In genomic region chr11:54869318-54869717, GRCm38 (mm10) we compare ENCODE assay signal across 21 mouse cellular contexts. TPM values are rescaled to one million over a fixed set of nuclear protein-coding genes. Genes with fewer than 3 reads are reported as not detected.
DNase-seq lines count a peak whose midpoint lies in the region; ATAC-seq and TF ChIP-seq lines count a peak whose summit lies in the region.
"Had no signal": no experiment of that assay in that cellular context is flagged by ENCODE, and none has a peak within 500 bp of the region (broad histone marks: within the 10 kb centered on the region; RNA-seq: fewer than 3 reads in every experiment).

No protein-coding gene starts in this region.

- no peak for DNase-seq in heart, adult 2 months
- no peak for DNase-seq in liver, embryonic 11.5 days (ENCODE audit: low spot score)
- DNase-seq in liver, result no peak
- DNase-seq in G1E (ENCODE audit: low spot score), result no peak
- DNase-seq in liver, postnatal 0 days, result no peak
- no peak for DNase-seq in left cerebral cortex, postnatal 4 days
- DNase-seq: B cell, adult 2 months; cerebellum, adult 9-10 months; embryo, embryonic 11 days; gastrocnemius, postnatal 14 days; heart, postnatal 36 days; thymus, adult 2 months had no signal

- no peak overlapping the region for H3K4me3 ChIP-seq in heart, embryonic 11.5 days (ENCODE audit: low read depth, low read length)
- no peak overlapping the region for H3K4me3 ChIP-seq in heart, adult 2 months
- no peak overlapping the region for H3K4me3 ChIP-seq in liver, embryonic 11.5 days (ENCODE audit: low read depth, low read length)
- no peak overlapping the region for H3K4me3 ChIP-seq in G1E (ENCODE audit: low read depth, low read length)
- no peak overlapping the region for H3K4me3 ChIP-seq in liver, postnatal 0 days (ENCODE audit: low read depth, low read length)
- H3K4me3 ChIP-seq: embryonic facial prominence, embryonic 15.5 days; heart, embryonic 13.5 days; layer of hippocampus, adult 2 months; lung, embryonic 15.5 days had no signal

- no peaks in the 10 kb centered on the region for H3K79me2 ChIP-seq in heart, adult 2 months (replicated peaks; ENCODE audit: control insufficient read depth, insufficient read depth, low read length)

- no peak for TF ChIP-seq CTCF in heart, adult 2 months (IDR thresholded peaks at IDR 0.05)
- TF ChIP-seq CTCF in G1E (IDR thresholded peaks at IDR 0.05; ENCODE audit: low read depth, low read length), result no peak
- TF ChIP-seq CTCF in liver, postnatal 0 days (IDR thresholded peaks at IDR 0.05; ENCODE audit: low read depth), result no peak

- H3K4me1 ChIP-seq in heart, embryonic 11.5 days (ENCODE audit: control insufficient read depth, insufficient read depth, low read length), result peaks cover 11% of the 10 kb centered on the region
- peaks cover 4% of the 10 kb centered on the region for H3K4me1 ChIP-seq in heart, adult 2 months (ENCODE audit: control insufficient read depth, insufficient read depth, low read length)
- H3K4me1 ChIP-seq in liver, embryonic 11.5 days (replicated peaks; ENCODE audit: control insufficient read depth, insufficient read depth, low read length), result peaks cover 21% of the 10 kb centered on the region
- peaks cover 37% of the 10 kb centered on the region for H3K4me1 ChIP-seq in G1E (ENCODE audit: insufficient read depth, low read depth, low read length)
- peaks cover 35% of the 10 kb centered on the region for H3K4me1 ChIP-seq in liver, postnatal 0 days (ENCODE audit: insufficient read depth)

- H3K9me3 ChIP-seq in heart, embryonic 11.5 days (replicated peaks; ENCODE audit: control insufficient read depth, low read length), result no peaks in the 10 kb centered on the region
- H3K9me3 ChIP-seq in liver, embryonic 11.5 days (ENCODE audit: control insufficient read depth, low read length), result no peaks in the 10 kb centered on the region
- no peaks in the 10 kb centered on the region for H3K9me3 ChIP-seq in G1E (replicated peaks)
- no peaks in the 10 kb centered on the region for H3K9me3 ChIP-seq in liver, postnatal 0 days (ENCODE audit: low read length)
- H3K9me3 ChIP-seq: embryonic facial prominence, embryonic 15.5 days; heart, embryonic 13.5 days; lung, embryonic 15.5 days had no signal

- no peak overlapping the region for H3K27ac ChIP-seq in heart, embryonic 11.5 days (ENCODE audit: low read depth, low read length)
- no peak overlapping the region for H3K27ac ChIP-seq in heart, adult 2 months
- peak overlapping the region; percentile 45 for H3K27ac ChIP-seq in liver, embryonic 11.5 days (ENCODE audit: low read depth, low read length)
- H3K27ac ChIP-seq in liver, postnatal 0 days (ENCODE audit: low read depth), result 0 out of 2 replicates have a peak overlapping the region, but pooled peaks have one; percentile 29
- H3K27ac ChIP-seq: embryonic facial prominence, embryonic 15.5 days; heart, embryonic 13.5 days; kidney, postnatal 0 days; layer of hippocampus, adult 2 months; lung, embryonic 15.5 days; macrophage had no signal

- 0 out of 2 replicates have a peak overlapping the region, but pooled peaks have one; percentile 28 for H3K9ac ChIP-seq in heart, embryonic 11.5 days (ENCODE audit: low read depth, low read length)
- no peak overlapping the region for H3K9ac ChIP-seq in heart, adult 2 months (ENCODE audit: low read depth, low read length)
- H3K9ac ChIP-seq in liver, embryonic 11.5 days (ENCODE audit: low read depth, low read length), result peak overlapping the region; percentile 37; the same call in 1 of the 2 replicates
- H3K9ac ChIP-seq in liver, postnatal 0 days (replicated peaks), result no peak overlapping the region
- H3K9ac ChIP-seq: embryonic facial prominence, embryonic 15.5 days; lung, embryonic 15.5 days had no signal

- intact Hi-C loops in heart, adult 2 months (cut with DNase I), result no loop called here
- intact Hi-C loops in left cerebral cortex, postnatal 4 days (cut with DNase I), result loop anchor here (10.0 kb wide), 2 partner anchors 305 to 345 kb away; partner anchors contain the start of gene Rapgef6

- H3K4me2 ChIP-seq in heart, embryonic 11.5 days, result no peak overlapping the region
- peak overlapping the region; percentile 3; the same call in 1 of the 2 replicates for H3K4me2 ChIP-seq in liver, embryonic 11.5 days
- H3K4me2 ChIP-seq in liver, postnatal 0 days (ENCODE audit: low read depth, low read length), result no peak overlapping the region
- H3K4me2 ChIP-seq: embryonic facial prominence, embryonic 15.5 days had no signal

- ATAC-seq in heart, embryonic 11.5 days (replicated peaks; ENCODE audit: insufficient number of reproducible peaks, low FRiP score, low TSS enrichment), result no peak
- ATAC-seq in liver, embryonic 11.5 days (replicated peaks; ENCODE audit: low FRiP score), result no peak
- peak; percentile 56 for ATAC-seq in G1E (ENCODE audit: extremely low read depth, insufficient number of reproducible peaks, low FRiP score, poor library complexity, severe bottlenecking)
- no peak for ATAC-seq in liver, postnatal 0 days
- ATAC-seq in megakaryocyte-erythroid progenitor cell, adult 5-6 weeks (replicated peaks; ENCODE audit: low FRiP score, low TSS enrichment, poor library complexity, severe bottlenecking), result no peak
- ATAC-seq: intestine, postnatal 0 days had no signal

- peaks cover 27% of the 10 kb centered on the region for H3K36me3 ChIP-seq in heart, embryonic 11.5 days (ENCODE audit: control insufficient read depth, insufficient read depth, low read length)
- peaks cover 5% of the 10 kb centered on the region for H3K36me3 ChIP-seq in heart, adult 2 months (ENCODE audit: control insufficient read depth, insufficient read depth, low read length)
- H3K36me3 ChIP-seq in liver, embryonic 11.5 days (ENCODE audit: control insufficient read depth, insufficient read depth, low read length), result peaks cover 30% of the 10 kb centered on the region
- H3K36me3 ChIP-seq in G1E (replicated peaks), result peaks cover 62% of the 10 kb centered on the region
- H3K36me3 ChIP-seq in liver, postnatal 0 days (replicated peaks; ENCODE audit: insufficient read depth, low read length), result peaks cover 46% of the 10 kb centered on the region

- no peaks in the 10 kb centered on the region for H3K27me3 ChIP-seq in heart, embryonic 11.5 days (ENCODE audit: control insufficient read depth, insufficient read depth, low read length)
- H3K27me3 ChIP-seq in heart, adult 2 months (ENCODE audit: control insufficient read depth, insufficient read depth, low read length), result no peaks in the 10 kb centered on the region
- H3K27me3 ChIP-seq in liver, embryonic 11.5 days (replicated peaks; ENCODE audit: control insufficient read depth, insufficient read depth, low read length), result no peaks in the 10 kb centered on the region
- no peaks in the 10 kb centered on the region for H3K27me3 ChIP-seq in G1E (ENCODE audit: insufficient read depth, low read length)
- no peaks in the 10 kb centered on the region for H3K27me3 ChIP-seq in liver, postnatal 0 days (ENCODE audit: insufficient read depth, low read length)
- H3K27me3 ChIP-seq: embryonic facial prominence, embryonic 15.5 days; heart, embryonic 13.5 days; lung, embryonic 15.5 days had no signal

- TF ChIP-seq POLR2A in heart, adult 2 months (IDR thresholded peaks at IDR 0.05; ENCODE audit: insufficient read depth, low read depth, low read length), result no peak

- TF ChIP-seq EP300 in heart, adult 2 months (IDR thresholded peaks at IDR 0.05; ENCODE audit: insufficient read depth, low read depth, low read length), result no peak
- no peak for TF ChIP-seq EP300 in liver, postnatal 0 days (IDR thresholded peaks at IDR 0.05; ENCODE audit: low read depth)

- WGBS in heart, embryonic 11.5 days (ENCODE audit: insufficient replicate concordance), result 82% methylated on average over 3 of the region's 3 CpGs
- 72% methylated on average over 3 of the region's 3 CpGs for WGBS in heart, adult 2 months
- WGBS in liver, embryonic 11.5 days, result 77% methylated on average over 3 of the region's 3 CpGs
- WGBS in liver, postnatal 0 days (ENCODE audit: insufficient replicate concordance), result 75% methylated on average over 3 of the region's 3 CpGs

RNA-seq across cellular contexts. Expression of gene Hint1, which starts 3.1 kb away (rescaled TPM):
- polyA plus RNA-seq in heart, embryonic 11.5 days (2014; fragmentation: Nextera tagmentation; extraction: Ambion mirVana), result 632 and 639 TPM in 2 replicates
- 100 to 1,000 TPM; 258 to 297 TPM for total RNA-seq in heart, adult 2 months (2021)
- polyA plus RNA-seq in heart, adult 2 months (2012; rRNA removed), result 477 and 498 TPM in 2 replicates
- polyA plus RNA-seq in liver, embryonic 11.5 days (2014; fragmentation: Nextera tagmentation; extraction: Ambion mirVana), result 587 and 600 TPM in 2 replicates
- 132 and 141 TPM in 2 replicates for total RNA-seq in G1E (2014; fragmentation: Nextera tagmentation)
- 406 and 564 TPM in 2 replicates for total RNA-seq in G1E (2017)
- polyA plus RNA-seq in G1E (2012), result 1,038 and 1,134 TPM in 2 replicates
- polyA plus RNA-seq in liver, postnatal 0 days (2015; fragmentation: Nextera tagmentation; extraction: Ambion mirVana), result 791 and 898 TPM in 2 replicates
- total RNA-seq in left cerebral cortex, postnatal 4 days (2021), result 100 to 1,000 TPM; 364 to 423 TPM
- total RNA-seq in megakaryocyte-erythroid progenitor cell, adult 5-6 weeks (2014; fragmentation: Nextera tagmentation), result 531 and 641 TPM in 2 replicates
- 368 and 454 TPM in 2 replicates for total RNA-seq in megakaryocyte-erythroid progenitor cell, adult 5-6 weeks (2017)

RNA-seq across cellular contexts. Expression of gene Lyrm7, which starts 8.6 kb away (rescaled TPM):
- polyA plus RNA-seq in heart, embryonic 11.5 days (2014; fragmentation: Nextera tagmentation; extraction: Ambion mirVana), result 16.5 and 19.1 TPM in 2 replicates
- total RNA-seq in heart, adult 2 months (2021), result 10 to 100 TPM; 38.6 to 40.1 TPM
- polyA plus RNA-seq in heart, adult 2 months (2012; rRNA removed), result 11.1 and 20.0 TPM in 2 replicates
- 9.4 and 11.3 TPM in 2 replicates for polyA plus RNA-seq in liver, embryonic 11.5 days (2014; fragmentation: Nextera tagmentation; extraction: Ambion mirVana)
- total RNA-seq in G1E (2014; fragmentation: Nextera tagmentation) (8.3 and 9.9 TPM in 2 replicates), G1E (2017) (0.23 and 2.5 TPM in 2 replicates)
- polyA plus RNA-seq in G1E (2012), result 0.21 and 0.51 TPM in 2 replicates
- polyA plus RNA-seq in liver, postnatal 0 days (2015; fragmentation: Nextera tagmentation; extraction: Ambion mirVana), result 2.9 and 5.0 TPM in 2 replicates
- 10 to 100 TPM; 17.5 to 26.2 TPM for total RNA-seq in left cerebral cortex, postnatal 4 days (2021)
- 6.1 and 11.0 TPM in 2 replicates for total RNA-seq in megakaryocyte-erythroid progenitor cell, adult 5-6 weeks (2014; fragmentation: Nextera tagmentation)
- total RNA-seq in megakaryocyte-erythroid progenitor cell, adult 5-6 weeks (2017), result 1.9 and 11.9 TPM in 2 replicates

RNA-seq across cellular contexts. Expression of gene Gpx3, which starts 32.9 kb away (rescaled TPM):
- polyA plus RNA-seq in heart, embryonic 11.5 days (2014; fragmentation: Nextera tagmentation; extraction: Ambion mirVana), result 1,579 and 1,713 TPM in 2 replicates
- 100 to 1,000 TPM; 219 to 246 TPM for total RNA-seq in heart, adult 2 months (2021)
- 362 and 401 TPM in 2 replicates for polyA plus RNA-seq in heart, adult 2 months (2012; rRNA removed)
- polyA plus RNA-seq in liver, embryonic 11.5 days (2014; fragmentation: Nextera tagmentation; extraction: Ambion mirVana), result 84.0 and 89.6 TPM in 2 replicates
- total RNA-seq in G1E (2014; fragmentation: Nextera tagmentation), result not detected in 2 replicates
- total RNA-seq in G1E (2017), result not detected in 2 replicates
- not detected in 2 replicates for polyA plus RNA-seq in G1E (2012)
- 29.7 and 30.4 TPM in 2 replicates for polyA plus RNA-seq in liver, postnatal 0 days (2015; fragmentation: Nextera tagmentation; extraction: Ambion mirVana)
- total RNA-seq in left cerebral cortex, postnatal 4 days (2021), result 1 to 10 TPM; 5.1 to 9.6 TPM
- 3.2 TPM in 1 of 2 replicates, not detected in the other for total RNA-seq in megakaryocyte-erythroid progenitor cell, adult 5-6 weeks (2014; fragmentation: Nextera tagmentation)
- total RNA-seq in megakaryocyte-erythroid progenitor cell, adult 5-6 weeks (2017), result not detected in 2 replicates

Comparison
In these comparisons a context has a peak if more than half of its experiments do, and no peak if none do; other contexts are left out.
1. H3K9ac ChIP-seq: peak in heart, embryonic 11.5 days (single experiment) and liver, embryonic 11.5 days (single experiment); none in heart, adult 2 months (single experiment) and liver, postnatal 0 days (single experiment).
2. H3K27ac ChIP-seq: peak in liver, embryonic 11.5 days (single experiment) and liver, postnatal 0 days (single experiment); none in heart, embryonic 11.5 days (single experiment) and heart, adult 2 months (single experiment).
3. RNA of gene Gpx3, which starts 32.9 kb away (polyA plus RNA-seq): 1,579 to 1,713 TPM in heart, embryonic 11.5 days, 362 to 401 TPM in heart, adult 2 months, 84.0 to 89.6 TPM in liver, embryonic 11.5 days and 29.7 to 30.4 TPM in liver, postnatal 0 days; not detected in G1E; every median in the first group is over 10 times any median in the second.